Mouse (Mus musculus): ENCODE data around the gene Ints1.

DNA sequence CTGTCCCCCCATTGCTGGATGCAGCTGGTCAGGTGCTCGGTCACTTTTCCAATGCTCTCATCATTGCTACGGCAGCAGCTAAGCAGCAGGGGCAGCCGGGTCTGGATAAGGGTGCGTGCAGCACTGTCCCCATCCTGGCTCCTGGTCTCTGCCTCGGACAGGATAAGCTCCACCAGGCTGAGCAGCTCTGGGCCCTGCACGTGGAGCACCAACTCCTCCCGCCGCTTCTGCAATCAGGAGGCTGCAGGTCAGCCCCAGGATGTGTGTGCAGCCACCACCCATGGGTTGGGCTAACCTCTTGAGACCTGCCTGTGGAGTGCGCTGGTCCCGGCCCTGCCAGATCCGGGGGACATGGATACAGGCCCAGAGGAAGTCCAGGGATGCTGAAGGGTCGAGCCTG, 19.3 kb downstream of the Ints1 start:
- no peak for TF ChIP-seq CTCF (conservative IDR thresholded peaks at IDR 0.05; ENCODE audit: insufficient read depth, insufficient read length, low read depth, low read length)
- TF ChIP-seq POLR2A (IDR thresholded peaks at IDR 0.05; ENCODE audit: low read depth, low read length), result no peak
